Mouse (Mus musculus): ENCODE measurements around the gene Kcnj13. TPM values are rescaled to one million over a fixed set of nuclear protein-coding genes. Genes with fewer than 3 reads are reported as not detected.
A peak's percentile ranks its signal among the peaks of the same experiment; 100 is the strongest.

Gene Kcnj13
- polyA plus RNA-seq, 1 experiment from 2014 or later: 10.9 TPM

- Histone ChIP-seq H3K27me3 (ENCODE audit: control insufficient read depth, insufficient read depth, low read length) (no peaks in the 10 kb centered on the region), H3K27ac (replicated peaks) (no peak overlapping the region), H3K9ac (ENCODE audit: low read length) (no peak overlapping the region), H3K4me3 (ENCODE audit: low read depth, low read length) (no peak overlapping the region), H3K4me1 (replicated peaks; ENCODE audit: control insufficient read depth, insufficient read depth) (no peaks in the 10 kb centered on the region), H3K9me3 (ENCODE audit: control insufficient read depth, low read length) (no peaks in the 10 kb centered on the region), H3K4me2 (replicated peaks; ENCODE audit: low read depth) (no peak overlapping the region), H3K36me3 (ENCODE audit: control insufficient read depth, insufficient read depth, low read length) (peaks cover 15% of the 10 kb centered on the region)
- ATAC-seq (ENCODE audit: low FRiP score, low TSS enrichment): no peak
- TF ChIP-seq CTCF (IDR thresholded peaks at IDR 0.05; ENCODE audit: low read depth) (no peak), EP300 (optimal IDR thresholded peaks at IDR 0.05) (no peak)
- DNase-seq (ENCODE audit: low spot score): no peak
- WGBS: 65% methylated on average over 1 of the region's 1 CpGs
Observed at GRCm38 (mm10) chr1:87404710-87405109, 10.2 kb upstream of the Kcnj13 start.

GRCm38 (mm10) chr1:87396923-87397586 is 2.5 kb upstream of the Kcnj13 start:
- Histone ChIP-seq H3K4me1 (replicated peaks; ENCODE audit: control insufficient read depth, insufficient read depth) (0 out of 2 replicates have a peak, but pooled peaks cover 2% of the 10 kb centered on the region), H3K27me3 (ENCODE audit: control insufficient read depth, insufficient read depth, low read length) (no peaks in the 10 kb centered on the region), H3K27ac (replicated peaks) (0 out of 2 replicates have a peak overlapping the region, but pooled peaks have one; percentile 30), H3K4me3 (ENCODE audit: low read depth, low read length) (no peak overlapping the region), H3K4me2 (replicated peaks; ENCODE audit: low read depth) (no peak overlapping the region), H3K36me3 (ENCODE audit: control insufficient read depth, insufficient read depth, low read length) (no peaks in the 10 kb centered on the region), H3K9ac (ENCODE audit: low read length) (no peak overlapping the region), H3K9me3 (ENCODE audit: control insufficient read depth, low read length) (no peaks in the 10 kb centered on the region)
- DNase-seq (ENCODE audit: low spot score): peak; percentile 37
- WGBS: 40% methylated on average over 7 of the region's 7 CpGs
- TF ChIP-seq CTCF (IDR thresholded peaks at IDR 0.05; ENCODE audit: low read depth) (no peak), EP300 (optimal IDR thresholded peaks at IDR 0.05) (no peak)
- ATAC-seq (ENCODE audit: low FRiP score, low TSS enrichment): no peak

DNA sequence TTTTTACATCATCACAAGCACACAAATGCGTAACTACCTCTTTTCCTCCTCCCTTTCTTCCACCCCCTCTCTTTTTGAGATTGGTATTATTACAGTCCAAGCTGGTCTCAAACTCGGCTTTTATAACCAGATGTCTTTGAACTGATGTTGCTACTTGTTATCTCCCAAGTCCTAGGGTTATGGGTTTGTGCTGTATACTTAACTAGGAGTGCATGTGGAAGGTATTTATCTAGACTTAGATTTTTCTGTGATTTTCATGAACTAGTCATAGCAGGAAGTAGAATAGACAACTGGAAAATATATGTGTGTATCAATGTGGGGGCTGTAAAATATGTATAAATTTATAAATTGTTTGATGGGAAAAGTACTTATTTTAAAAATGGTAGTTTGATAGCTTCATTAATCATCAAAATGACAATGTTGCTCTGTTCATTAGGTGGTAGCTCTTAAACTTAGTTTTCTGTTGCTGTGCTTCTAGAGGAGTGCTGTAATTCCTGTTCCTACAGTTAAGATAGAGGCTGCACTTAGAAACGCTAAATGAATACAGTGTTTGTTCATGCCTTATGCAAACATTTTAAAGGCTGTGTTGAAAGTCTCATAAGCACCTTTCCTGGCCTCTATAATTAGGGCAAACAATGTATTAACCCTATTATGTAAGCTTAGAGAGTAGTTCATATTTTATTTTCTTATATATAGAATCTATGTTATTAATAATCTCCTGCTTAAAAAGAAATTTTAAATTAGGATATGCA is 909 bp downstream of the Kcnj13 start:
- Histone ChIP-seq H3K9ac (ENCODE audit: low read length) (no peak overlapping the region), H3K4me2 (replicated peaks; ENCODE audit: low read depth) (no peak overlapping the region), H3K4me1 (replicated peaks; ENCODE audit: control insufficient read depth, insufficient read depth) (0 out of 2 replicates have a peak, but pooled peaks cover 2% of the 10 kb centered on the region), H3K36me3 (ENCODE audit: control insufficient read depth, insufficient read depth, low read length) (peaks cover 5% of the 10 kb centered on the region; the same call in 1 of the 2 replicates), H3K27me3 (ENCODE audit: control insufficient read depth, insufficient read depth, low read length) (no peaks in the 10 kb centered on the region), H3K9me3 (ENCODE audit: control insufficient read depth, low read length) (no peaks in the 10 kb centered on the region), H3K4me3 (ENCODE audit: low read depth, low read length) (no peak overlapping the region), H3K27ac (replicated peaks) (no peak overlapping the region)
- WGBS: 59% methylated on average over 3 of the region's 3 CpGs
- ATAC-seq (ENCODE audit: low FRiP score, low TSS enrichment): peak; percentile 89
- no peak for DNase-seq (ENCODE audit: low spot score)
- TF ChIP-seq CTCF (IDR thresholded peaks at IDR 0.05; ENCODE audit: low read depth) (no peak), EP300 (optimal IDR thresholded peaks at IDR 0.05) (no peak)

- H3K9me3 ChIP-seq (ENCODE audit: control insufficient read depth, low read length): no peaks in the 10 kb centered on the region
- H3K36me3 ChIP-seq (ENCODE audit: control insufficient read depth, insufficient read depth, low read length): peaks cover 5% of the 10 kb centered on the region; the same call in 1 of the 2 replicates
- H3K9ac ChIP-seq (ENCODE audit: low read length): no peak overlapping the region
- 74% methylated on average over 9 of the region's 9 CpGs for WGBS
- no peak for TF ChIP-seq EP300 (optimal IDR thresholded peaks at IDR 0.05)
- no peak for TF ChIP-seq CTCF (IDR thresholded peaks at IDR 0.05; ENCODE audit: low read depth)
- no peaks in the 10 kb centered on the region for H3K4me1 ChIP-seq (replicated peaks; ENCODE audit: control insufficient read depth, insufficient read depth)
- H3K4me3 ChIP-seq (ENCODE audit: low read depth, low read length): no peak overlapping the region
- DNase-seq (ENCODE audit: low spot score) (peak; percentile 19), ATAC-seq (ENCODE audit: low FRiP score, low TSS enrichment) (peak; percentile 72)
- no peak overlapping the region for H3K27ac ChIP-seq (replicated peaks)
- no peak overlapping the region for H3K4me2 ChIP-seq (replicated peaks; ENCODE audit: low read depth)
- H3K27me3 ChIP-seq (ENCODE audit: control insufficient read depth, insufficient read depth, low read length): no peaks in the 10 kb centered on the region
Observed at GRCm38 (mm10) chr1:87386436-87387092, 8.0 kb downstream of the Kcnj13 start.

DNA sequence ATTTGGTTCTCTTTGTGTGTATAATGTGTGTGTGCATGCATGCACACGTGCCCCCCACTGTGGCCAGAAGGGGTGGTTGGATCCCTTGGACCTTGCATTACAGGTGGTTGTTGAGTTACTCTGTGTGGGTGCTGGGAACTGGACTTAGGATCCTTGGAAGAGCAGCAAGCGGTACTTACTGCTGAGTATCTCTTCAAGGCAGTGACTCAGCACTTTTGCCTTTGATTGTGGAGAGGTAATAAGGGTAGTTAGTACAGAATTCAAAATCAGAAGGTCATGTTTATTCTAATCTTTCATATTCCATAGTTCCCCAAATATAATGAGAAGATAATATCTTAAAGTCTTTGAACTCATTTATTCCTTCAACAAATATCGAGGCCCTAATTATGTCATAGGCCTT is 13.4 kb downstream of the Kcnj13 start:
- Histone ChIP-seq H3K4me1 (replicated peaks; ENCODE audit: control insufficient read depth, insufficient read depth) (no peaks in the 10 kb centered on the region), H3K4me3 (ENCODE audit: low read depth, low read length) (no peak overlapping the region), H3K27me3 (ENCODE audit: control insufficient read depth, insufficient read depth, low read length) (no peaks in the 10 kb centered on the region), H3K27ac (replicated peaks) (no peak overlapping the region), H3K36me3 (ENCODE audit: control insufficient read depth, insufficient read depth, low read length) (no peaks in the 10 kb centered on the region), H3K9ac (ENCODE audit: low read length) (no peak overlapping the region), H3K9me3 (ENCODE audit: control insufficient read depth, low read length) (no peaks in the 10 kb centered on the region), H3K4me2 (replicated peaks; ENCODE audit: low read depth) (no peak overlapping the region)
- ATAC-seq (ENCODE audit: low FRiP score, low TSS enrichment): no peak
- DNase-seq (ENCODE audit: low spot score): no peak
- TF ChIP-seq CTCF (IDR thresholded peaks at IDR 0.05; ENCODE audit: low read depth) (no peak), EP300 (optimal IDR thresholded peaks at IDR 0.05) (no peak)
- WGBS: 84% methylated on average over 3 of the region's 3 CpGs

All from stomach, postnatal 0 days (tissue).